Mouse (Mus musculus) forebrain, embryonic 12.5 days (tissue): ENCODE data around the gene Pign. TPM values are rescaled to one million over a fixed set of nuclear protein-coding genes. Genes with fewer than 3 reads are reported as not detected.

Experiments used
- ATAC-seq: fragments of 200-750 bp; cut with Nextera tagmentation; 2 replicates; pipeline ENCODE4 v1.8.0; 2017; ENCODE audit warnings: moderate TSS enrichment; ENCODE audit not compliant: low FRiP score
- H3K27ac ChIP-seq: fragments of 300-500 bp; sonication (generic); 2 replicates; pipeline ENCODE4 v1.5.1; 2016; ENCODE audit warnings: mild to moderate bottlenecking
- H3K27me3 ChIP-seq: fragments of 300-500 bp; sonication (generic); 2 replicates; pipeline ENCODE4 v1.6.1; 2016; ENCODE audit warnings: mild to moderate bottlenecking
- H3K36me3 ChIP-seq: fragments of 300-500 bp; sonication (generic); replicated peaks from 2 replicates; pipeline ENCODE4 v1.6.1; 2016; ENCODE audit warnings: mild to moderate bottlenecking
- H3K4me1 ChIP-seq: fragments of 300-500 bp; sonication (generic); 2 replicates; pipeline ENCODE4 v1.6.1; 2016
- H3K4me2 ChIP-seq: fragments of 300-500 bp; sonication (generic); 2 replicates; pipeline ENCODE4 v1.6.1; 2016; ENCODE audit warnings: mild to moderate bottlenecking, moderate library complexity
- H3K4me3 ChIP-seq: fragments of 300-500 bp; sonication (generic); replicated peaks from 2 replicates; pipeline ENCODE4 v1.5.1; 2016; ENCODE audit warnings: mild to moderate bottlenecking
- H3K9ac ChIP-seq: fragments of 300-500 bp; sonication (generic); 2 replicates; pipeline ENCODE4 v1.6.1; 2016; ENCODE audit warnings: mild to moderate bottlenecking
- H3K9me3 ChIP-seq: fragments of 300-500 bp; sonication (generic); 2 replicates; pipeline ENCODE4 v1.6.1; 2016
- WGBS: fragments of 180-500 bp; shearing (Covaris S2); methylation state at CpG from one replicate; pipeline ENCODE4 v1.1.7; 2016; 5-methylcytosine and 5-hydroxymethylcytosine counted together
- polyA plus RNA-seq: library from polyadenylated mRNA; unstranded; fragments of >200 nt; fragmentation: Nextera tagmentation; extraction: Ambion mirVana; gene quantifications from 2 replicates; pipeline ENCODE4 v1.2.1, GENCODE M21; 2016

Pign gene
- 15.5 and 18.3 TPM in 2 replicates for polyA plus RNA-seq

- WGBS = under 1% methylated on average over 41 of the region's 41 CpGs
- H3K4me2 ChIP-seq = peak within 1 kb of the TSS; percentile 88
- peak within 1 kb of the TSS; percentile 92 for H3K4me3 ChIP-seq
- H3K4me1 ChIP-seq = peaks cover 22% of the 10 kb centered on the region
- peak within 1 kb of the TSS; percentile 84 for H3K9ac ChIP-seq
- peak within 1 kb of the TSS; percentile 82 for H3K27ac ChIP-seq
- peak; percentile 99 for ATAC-seq
- H3K9me3 ChIP-seq = no peaks in the 10 kb centered on the region
- H3K36me3 ChIP-seq = peaks cover 3% of the 10 kb centered on the region; the same call in 1 of the 2 replicates
- H3K27me3 ChIP-seq = no peaks in the 10 kb centered on the region
Measured at GRCm38 (mm10) chr1:105663171-105663961, at the start of gene Pign, which contains the start of gene Relch. Gene Pign (minus strand): TSS chr1:105663677. Gene Relch (plus strand): TSS chr1:105663861.

DNA sequence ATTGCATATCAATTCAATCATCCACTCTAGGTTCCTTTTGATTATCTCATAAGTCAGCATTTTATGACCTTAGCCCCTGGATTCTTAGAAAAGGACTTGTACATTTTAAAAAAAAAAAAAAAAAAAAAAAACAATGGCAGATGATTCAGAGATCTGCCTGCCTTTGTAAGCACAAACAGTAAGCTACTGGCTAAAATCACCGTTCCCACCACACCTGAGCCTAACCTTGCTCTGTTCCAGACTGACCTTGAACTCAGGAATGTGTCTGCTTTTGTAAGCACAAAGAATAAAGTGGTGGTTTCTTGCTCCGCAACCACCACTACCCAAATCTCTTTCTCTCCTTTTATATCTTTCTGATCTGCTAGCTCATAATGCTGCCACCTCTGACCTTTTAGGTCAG is 49.3 kb upstream of the Pign start:
- no peak overlapping the region for H3K9ac ChIP-seq
- H3K36me3 ChIP-seq = peaks cover 18% of the 10 kb centered on the region
- WGBS = 100% methylated on average over 2 of the region's 2 CpGs
- no peaks in the 10 kb centered on the region for H3K9me3 ChIP-seq
- no peaks in the 10 kb centered on the region for H3K27me3 ChIP-seq
- H3K4me1 ChIP-seq = no peaks in the 10 kb centered on the region
- no peak for ATAC-seq
- no peak overlapping the region for H3K4me2 ChIP-seq
- no peak overlapping the region for H3K4me3 ChIP-seq
- no peak overlapping the region for H3K27ac ChIP-seq

GRCm38 (mm10) chr1:105711227-105711626 is 47.8 kb upstream of the Pign start:
- whole genome bisulfite sequencing = 50% methylated on average over 1 of the region's 1 CpGs
- H3K9me3 ChIP-seq = no peaks in the 10 kb centered on the region
- no peak for ATAC-seq
- H3K9ac ChIP-seq = no peak overlapping the region
- no peaks in the 10 kb centered on the region for H3K4me1 ChIP-seq
- no peak overlapping the region for H3K4me2 ChIP-seq
- peaks cover 25% of the 10 kb centered on the region for H3K36me3 ChIP-seq
- H3K27me3 ChIP-seq = no peaks in the 10 kb centered on the region
- H3K27ac ChIP-seq = no peak overlapping the region
- H3K4me3 ChIP-seq = no peak overlapping the region

DNA sequence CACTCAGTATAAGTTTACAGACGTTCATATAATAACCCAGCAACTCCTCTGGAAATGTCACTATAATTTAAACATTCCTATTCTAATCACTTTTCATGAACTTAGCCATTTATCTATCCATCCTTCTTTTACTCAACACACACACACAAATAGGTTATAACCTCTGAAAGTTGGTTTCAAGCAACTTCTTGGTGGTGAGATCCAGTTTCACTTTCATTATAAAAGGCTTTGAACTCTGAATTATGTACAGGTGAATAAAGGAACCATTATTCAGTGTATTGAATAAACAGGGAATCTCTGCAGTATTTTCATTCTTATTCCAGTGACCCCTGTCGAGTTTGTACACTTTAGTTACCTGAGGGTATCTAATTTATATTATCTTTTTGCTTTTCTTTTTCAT is 45.9 kb upstream of the Pign start:
- no peak for ATAC-seq
- Histone ChIP-seq H3K36me3 (peaks cover 20% of the 10 kb centered on the region), H3K27me3 (no peaks in the 10 kb centered on the region), H3K4me1 (no peaks in the 10 kb centered on the region), H3K4me2 (no peak overlapping the region), H3K27ac (no peak overlapping the region), H3K9me3 (no peaks in the 10 kb centered on the region), H3K9ac (no peak overlapping the region), H3K4me3 (no peak overlapping the region)
- WGBS = 75% methylated on average over 2 of the region's 2 CpGs

DNA sequence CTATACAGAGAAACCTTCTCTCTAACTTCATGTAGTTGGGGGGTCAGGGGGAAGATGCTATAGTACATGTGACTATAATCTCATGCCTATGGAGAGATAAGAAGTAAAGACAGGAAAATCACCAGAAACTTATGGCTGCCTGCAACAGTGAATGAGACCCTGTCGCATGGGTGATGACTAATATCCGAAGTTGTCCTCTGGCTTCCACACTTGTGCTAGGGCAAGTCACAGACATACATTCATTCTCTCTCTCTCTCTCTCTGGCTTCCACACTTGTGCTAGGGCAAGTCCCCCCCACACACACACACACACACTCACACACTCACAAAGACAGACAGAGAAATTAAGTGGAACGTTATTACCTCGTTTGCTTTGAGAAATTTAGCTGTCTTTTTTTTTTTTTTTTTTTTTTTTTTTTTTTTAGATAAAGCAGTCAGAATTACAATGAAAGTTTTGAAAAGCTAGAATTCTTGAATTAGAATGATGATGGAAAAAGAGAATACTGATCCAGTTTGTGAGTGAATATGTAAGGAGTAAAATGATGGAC is 37.6 kb upstream of the Pign start:
- Histone ChIP-seq H3K9ac (no peak overlapping the region), H3K4me2 (no peak overlapping the region), H3K27ac (no peak overlapping the region), H3K27me3 (no peaks in the 10 kb centered on the region), H3K4me1 (no peaks in the 10 kb centered on the region), H3K9me3 (no peaks in the 10 kb centered on the region), H3K36me3 (no peaks in the 10 kb centered on the region; the same call in 1 of the 2 replicates), H3K4me3 (no peak overlapping the region)
- no peak for ATAC-seq
- WGBS = 78% methylated on average over 4 of the region's 4 CpGs

GRCm38 (mm10) chr1:105695581-105695980 is 32.1 kb upstream of the Pign start:
- ATAC-seq = no peak
- H3K27me3 ChIP-seq = no peaks in the 10 kb centered on the region
- peaks cover 5% of the 10 kb centered on the region; the same call in 1 of the 2 replicates for H3K36me3 ChIP-seq
- H3K4me3 ChIP-seq = no peak overlapping the region
- 86% methylated on average over 2 of the region's 2 CpGs for WGBS
- no peak overlapping the region for H3K9ac ChIP-seq
- H3K4me1 ChIP-seq = no peaks in the 10 kb centered on the region
- H3K27ac ChIP-seq = no peak overlapping the region
- H3K4me2 ChIP-seq = no peak overlapping the region
- no peaks in the 10 kb centered on the region for H3K9me3 ChIP-seq

DNA sequence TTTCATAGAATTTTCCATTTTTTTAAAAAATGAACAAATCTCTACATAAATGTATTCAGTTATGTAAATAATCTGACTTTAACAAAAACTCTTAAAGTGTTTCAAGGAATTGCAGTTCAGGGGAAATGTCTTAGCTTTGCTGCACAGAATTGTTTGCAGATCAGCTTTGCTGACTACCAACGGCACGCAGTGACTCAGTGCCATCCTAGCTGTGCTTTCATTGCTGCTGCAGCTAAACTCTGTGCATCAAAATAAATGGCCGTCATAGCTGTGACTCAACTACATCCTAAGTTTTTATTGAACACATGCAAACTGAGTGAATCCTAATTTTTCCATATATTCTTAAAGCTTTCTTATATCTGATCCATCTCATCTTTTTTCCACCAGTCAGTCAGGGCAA is 22.0 kb upstream of the Pign start:
- Histone ChIP-seq H3K27ac (no peak overlapping the region), H3K36me3 (no peaks in the 10 kb centered on the region), H3K9me3 (no peaks in the 10 kb centered on the region), H3K4me1 (no peaks in the 10 kb centered on the region), H3K27me3 (no peaks in the 10 kb centered on the region), H3K4me2 (no peak overlapping the region), H3K4me3 (no peak overlapping the region), H3K9ac (no peak overlapping the region)
- 84% methylated on average over 3 of the region's 3 CpGs for WGBS
- no peak for ATAC-seq

- Histone ChIP-seq H3K36me3 (no peaks in the 10 kb centered on the region), H3K4me3 (no peak overlapping the region), H3K27ac (no peak overlapping the region), H3K9me3 (no peaks in the 10 kb centered on the region), H3K4me1 (no peaks in the 10 kb centered on the region), H3K4me2 (no peak overlapping the region), H3K9ac (no peak overlapping the region), H3K27me3 (no peaks in the 10 kb centered on the region)
- WGBS = 78% methylated on average over 1 of the region's 1 CpGs
- no peak for ATAC-seq
Measured at GRCm38 (mm10) chr1:105680587-105680986, 17.1 kb upstream of the Pign start.

DNA sequence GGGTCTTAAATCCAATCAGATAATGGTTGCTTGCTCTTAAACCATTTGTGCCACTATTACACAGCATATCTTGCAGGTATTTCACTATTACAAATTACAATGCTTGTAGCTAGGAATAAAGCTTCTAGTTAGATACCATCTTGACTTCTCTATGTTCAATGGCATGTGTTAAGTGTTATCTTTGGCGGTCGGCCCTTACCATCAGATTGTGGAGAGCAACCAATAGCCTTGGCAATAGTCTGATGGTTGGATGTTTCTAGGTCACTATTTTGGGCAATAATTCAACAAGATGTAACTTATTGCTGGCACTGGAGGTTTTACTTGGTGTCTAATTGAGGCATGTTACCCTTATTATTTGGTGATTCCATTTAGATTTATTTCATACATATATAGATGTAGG is 11.3 kb upstream of the Pign start:
- Histone ChIP-seq H3K4me1 (no peaks in the 10 kb centered on the region), H3K9ac (no peak overlapping the region), H3K36me3 (no peaks in the 10 kb centered on the region), H3K9me3 (no peaks in the 10 kb centered on the region), H3K27me3 (no peaks in the 10 kb centered on the region), H3K4me2 (no peak overlapping the region), H3K27ac (no peak overlapping the region), H3K4me3 (no peak overlapping the region)
- ATAC-seq = no peak
- 93% methylated on average over 2 of the region's 2 CpGs for WGBS

- peaks cover 3% of the 10 kb centered on the region; the same call in 1 of the 2 replicates for H3K36me3 ChIP-seq
- no peak overlapping the region for H3K4me3 ChIP-seq
- H3K9me3 ChIP-seq = no peaks in the 10 kb centered on the region
- no peak overlapping the region for H3K27ac ChIP-seq
- no peak overlapping the region for H3K9ac ChIP-seq
- no peaks in the 10 kb centered on the region for H3K27me3 ChIP-seq
- no peak for ATAC-seq
- peaks cover 17% of the 10 kb centered on the region for H3K4me1 ChIP-seq
- H3K4me2 ChIP-seq = no peak overlapping the region
Measured at GRCm38 (mm10) chr1:105669700-105670099, 6.2 kb upstream of the Pign start.

DNA sequence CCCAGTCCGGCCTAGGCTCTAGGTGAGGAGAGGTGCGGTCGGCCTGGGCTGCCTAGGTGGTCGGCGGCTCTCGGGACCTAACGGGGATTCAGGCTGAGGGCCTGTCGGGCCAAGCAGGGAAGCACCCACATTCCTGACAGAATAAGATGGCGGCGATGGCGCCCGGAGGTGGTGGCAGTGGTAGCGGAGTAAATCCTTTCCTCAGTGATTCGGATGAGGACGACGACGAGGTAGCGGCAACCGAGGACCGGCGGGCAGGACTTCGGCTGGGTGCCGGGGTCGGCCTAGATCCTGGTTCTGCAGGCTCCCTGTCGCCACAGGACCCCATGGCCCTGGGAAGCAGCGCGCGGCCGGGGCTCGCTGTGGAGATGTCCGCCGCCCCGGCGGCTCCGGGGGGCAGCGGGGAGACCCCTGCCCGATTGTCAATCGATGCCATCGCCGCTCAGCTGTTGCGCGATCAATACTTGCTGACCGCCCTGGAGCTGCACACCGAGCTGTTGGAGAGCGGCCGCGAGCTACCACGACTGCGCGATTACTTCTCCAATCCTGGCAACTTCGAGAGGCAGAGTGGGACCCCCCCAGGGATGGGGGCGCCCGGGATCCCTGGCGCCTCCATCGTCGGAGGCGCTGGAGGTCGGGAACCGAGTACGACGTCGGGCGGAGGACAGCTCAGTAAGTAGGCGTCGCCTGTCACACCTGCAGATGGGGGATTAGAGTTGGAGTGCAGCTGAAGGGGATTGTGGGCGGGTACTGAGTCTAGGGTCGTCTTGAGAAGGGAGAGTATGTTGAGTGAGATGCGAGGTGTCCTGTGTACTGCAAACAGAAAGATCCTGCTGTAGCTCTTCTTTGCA is 710 bp upstream of the Pign start:
- H3K27ac ChIP-seq = peak overlapping the region; percentile 82
- peak; percentile 47 for ATAC-seq
- under 1% methylated on average over 68 of the region's 68 CpGs for WGBS

GRCm38 (mm10) chr1:105662820-105663170 is 682 bp downstream of the Pign start:
- WGBS = 12% methylated on average over 6 of the region's 6 CpGs
- Histone ChIP-seq H3K4me1 (peaks cover 22% of the 10 kb centered on the region), H3K27me3 (no peaks in the 10 kb centered on the region), H3K27ac (0 out of 2 replicates have a peak overlapping the region, but pooled peaks have one; percentile 46), H3K4me3 (peak overlapping the region; percentile 92), H3K4me2 (peak overlapping the region; percentile 72), H3K9me3 (no peaks in the 10 kb centered on the region), H3K36me3 (peaks cover 3% of the 10 kb centered on the region; the same call in 1 of the 2 replicates), H3K9ac (peak overlapping the region; percentile 69)
- ATAC-seq = no peak

More for the DNA sequence above, 710 bp upstream of the Pign start:
- peak overlapping the region; percentile 92 for H3K4me3 ChIP-seq
- peaks cover 3% of the 10 kb centered on the region; the same call in 1 of the 2 replicates for H3K36me3 ChIP-seq
- no peaks in the 10 kb centered on the region for H3K27me3 ChIP-seq
- H3K4me1 ChIP-seq = peaks cover 22% of the 10 kb centered on the region
- peak overlapping the region; percentile 88 for H3K4me2 ChIP-seq
- H3K9me3 ChIP-seq = no peaks in the 10 kb centered on the region
- peak overlapping the region; percentile 84 for H3K9ac ChIP-seq
